Mouse (Mus musculus) layer of hippocampus, postnatal 25 days (tissue): ENCODE data around the gene Riiad1. TPM values are rescaled to one million over a fixed set of nuclear protein-coding genes. Genes with fewer than 3 reads are reported as not detected.

Experiments
- DNase-seq, 2 experiments: peaks; one replicate each; pipeline ENCODE4 v3.0.0; 2022; ENCODE audit warnings: mixed read lengths in 2 of 2, low spot score in 1 of 2; ENCODE audit errors: extremely low spot score in 1 of 2
- total RNA-seq, 2 experiments: library from RNA; stranded (reverse); gene quantifications; 2 replicates each; pipeline ENCODE4 v1.2.3; 2021

The Riiad1 gene
- total RNA-seq, 2 experiments from 2014 or later: 5.8 to 6.9 TPM

- DNase-seq: peak; percentile 40 to 56
Observed at GRCm38 (mm10) chr3:94465632-94466430, 14.3 kb downstream of the Riiad1 start.

DNA sequence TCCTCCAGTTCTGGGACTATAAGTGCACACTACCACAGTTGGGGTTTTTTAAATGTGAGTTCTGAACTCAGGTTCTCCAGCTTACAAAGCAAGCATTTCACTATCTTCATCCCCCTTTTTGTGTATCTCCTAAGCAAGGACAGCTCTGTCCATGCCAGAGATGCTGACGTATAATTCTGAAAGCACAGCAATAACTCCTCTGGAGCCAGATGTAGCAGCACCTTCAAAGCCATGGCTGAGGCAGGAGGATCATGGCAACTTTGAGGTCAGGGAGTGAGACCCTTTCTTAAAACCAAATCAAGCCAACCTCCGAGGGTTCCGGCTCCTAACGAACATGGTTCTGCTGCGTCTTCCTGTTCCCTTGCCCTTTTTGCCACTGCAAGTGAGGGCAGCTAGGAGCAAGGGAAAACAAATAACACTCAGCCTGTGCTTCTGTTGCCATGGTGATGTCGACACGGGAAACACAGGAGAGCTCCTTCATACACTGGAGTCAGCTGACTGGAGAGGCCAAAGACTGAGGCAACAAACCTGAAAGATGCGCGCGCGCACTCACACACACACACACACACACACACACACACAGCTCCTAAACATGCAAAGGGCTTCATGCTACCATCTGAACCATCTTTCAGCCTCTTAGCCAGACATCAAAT is 16.1 kb downstream of the Riiad1 start:
- DNase-seq: no peak

- no peak for DNase-seq
Observed at GRCm38 (mm10) chr3:94459834-94460233, 20.3 kb downstream of the Riiad1 start.

GRCm38 (mm10) chr3:94457055-94457454 is 23.1 kb downstream of the Riiad1 start:
- DNase-seq: no peak

DNA sequence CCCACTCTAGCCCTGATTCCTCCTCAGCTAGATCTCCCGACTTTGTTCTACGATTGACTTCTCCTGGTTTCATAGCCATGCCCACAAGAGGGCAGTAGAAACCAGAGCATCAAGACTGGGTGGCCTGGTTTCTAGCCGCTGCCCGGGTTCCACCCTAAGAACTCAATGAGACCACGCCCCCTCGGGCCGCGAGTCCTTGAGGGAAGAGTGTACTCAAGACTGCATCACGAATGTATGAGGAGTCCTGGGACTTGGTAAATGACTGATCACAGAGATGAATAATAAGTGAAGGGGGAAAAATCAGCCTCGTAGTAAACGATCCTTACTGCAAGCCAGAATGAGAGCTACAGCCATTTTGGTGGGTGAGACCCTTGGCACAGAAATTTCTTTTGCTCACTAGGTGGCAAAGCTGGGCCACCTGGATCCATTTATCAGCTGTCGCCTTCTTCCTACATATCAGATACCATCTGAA is 23.6 kb downstream of the Riiad1 start:
- peak; percentile 55 to 74 for DNase-seq

- DNase-seq: no peak
Observed at GRCm38 (mm10) chr3:94449377-94449776, 30.8 kb downstream of the Riiad1 start.

DNA sequence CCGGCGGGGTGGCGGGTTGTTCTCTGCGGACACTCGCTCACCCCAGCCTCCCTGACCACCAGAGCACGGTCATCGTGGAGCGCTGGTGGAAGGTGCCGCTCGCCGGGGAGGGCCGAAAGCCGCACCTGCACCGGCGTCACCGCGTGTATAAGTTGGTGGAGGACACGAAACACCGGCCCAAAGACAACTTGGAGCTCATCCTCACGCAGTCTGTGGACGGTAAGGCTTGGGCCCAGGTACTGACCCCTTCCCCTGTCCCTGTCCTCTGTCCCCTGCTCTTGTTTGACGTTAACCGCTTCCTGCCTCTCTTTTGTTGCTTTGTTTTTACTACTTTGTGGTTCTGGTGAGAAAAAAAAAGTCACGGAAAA is 36.6 kb downstream of the Riiad1 start, which contains the start of gene Oaz3:
Gene Oaz3 (minus strand): TSS at position 319 of the 368 bp plus-strand sequence.
- DNase-seq: no peak

GRCm38 (mm10) chr3:94442951-94443596 is 37.1 kb downstream of the Riiad1 start, which contains the start of gene Mrpl9:
TSS of gene Mrpl9 (plus strand) at chr3:94443318.
- DNase-seq: peak; percentile 96 to 98

DNA sequence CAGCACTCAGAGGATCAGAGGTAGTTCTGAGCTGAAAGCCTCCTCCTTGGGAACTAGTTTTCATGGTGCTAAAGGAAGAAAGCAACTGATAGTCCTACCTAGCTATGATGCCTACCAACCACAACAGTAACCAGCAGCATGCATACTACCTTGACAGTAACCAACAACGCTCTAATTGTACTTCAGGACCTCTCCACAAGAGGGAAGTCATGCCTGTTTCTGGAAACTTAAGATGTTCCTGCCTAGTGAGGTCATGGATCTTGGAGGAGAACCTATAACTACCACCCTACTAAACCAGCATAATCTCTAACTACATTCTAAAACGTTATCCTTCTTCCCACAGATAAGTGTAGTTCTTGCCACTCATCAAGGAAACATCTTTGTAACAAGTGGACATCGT is 39.0 kb downstream of the Riiad1 start:
- DNase-seq: no peak

DNA sequence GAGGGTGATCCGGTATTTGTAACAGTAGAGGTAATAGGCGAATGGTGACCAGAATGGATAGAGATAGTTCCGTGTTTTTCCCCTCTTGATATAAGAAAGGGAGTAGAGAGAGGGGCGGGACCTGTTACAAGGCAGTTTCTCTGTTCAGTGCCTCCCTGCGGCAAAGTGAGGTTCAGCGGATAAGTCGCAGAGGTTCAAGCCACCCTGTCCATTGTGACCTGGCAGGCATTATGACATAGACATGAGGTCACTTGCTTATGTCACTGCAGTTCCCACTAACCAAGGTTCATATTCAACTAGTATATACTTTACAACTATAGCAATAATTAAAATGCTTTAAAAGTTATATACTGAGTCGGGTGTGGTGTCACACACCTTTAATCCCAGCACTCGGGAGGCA is 43.7 kb downstream of the Riiad1 start:
- DNase-seq: no peak

- no peak for DNase-seq
Observed at GRCm38 (mm10) chr3:94434305-94434704, 45.8 kb downstream of the Riiad1 start.

- no peak for DNase-seq
Observed at GRCm38 (mm10) chr3:94430980-94431379, 49.2 kb downstream of the Riiad1 start.

Other genes starting within 250 kb of the Riiad1 start
- not detected for gene Gm4778, start 216.3 kb downstream of the Riiad1 start, total RNA-seq
- 10 to 100 TPM; 24.0 to 26.6 TPM for gene Them4, start 170.3 kb downstream of the Riiad1 start, total RNA-seq
- gene Them5, start 138.2 kb downstream of the Riiad1 start, total RNA-seq: not detected
- gene C2cd4d, start 117.9 kb downstream of the Riiad1 start, total RNA-seq: under 1 TPM; 0.54 to 0.56 TPM
- under 1 TPM; 0.52 to 0.57 TPM for gene Rorc, start 107.5 kb downstream of the Riiad1 start, total RNA-seq
- gene Lingo4, start 81.8 kb downstream of the Riiad1 start, total RNA-seq: 1 to 10 TPM in 1 of 2 experiments, under 1 TPM in 1; 0.99 to 1.1 TPM
- 10 to 100 TPM; 44.1 TPM for gene Tdrkh, start 67.1 kb downstream of the Riiad1 start, total RNA-seq
- gene Mrpl9, start 37.0 kb downstream of the Riiad1 start, total RNA-seq: 10 to 100 TPM; 42.1 to 46.8 TPM
- gene Oaz3, start 36.4 kb downstream of the Riiad1 start, total RNA-seq: not detected
- gene Celf3, start 2.0 kb downstream of the Riiad1 start, total RNA-seq: 100 to 1,000 TPM; 165 to 198 TPM
- gene Snx27, start 102.4 kb upstream of the Riiad1 start, total RNA-seq: 100 to 1,000 TPM in 1 of 2 experiments, 10 to 100 TPM in 1; 96.6 to 103 TPM
- not detected for gene Gm10972, start 162.8 kb upstream of the Riiad1 start, total RNA-seq
- gene Tuft1, start 178.5 kb upstream of the Riiad1 start, total RNA-seq: 1 to 10 TPM; 2.0 to 2.2 TPM
- gene Selenbp2, start 213.2 kb upstream of the Riiad1 start, total RNA-seq: 1 to 10 TPM in 1 of 2 experiments, not detected in 1; 1.0 TPM